Mouse (Mus musculus) myocyte (in vitro differentiated cells): ENCODE data around the gene Gm20388.

Source experiments
- CEBPB ChIP-seq: IDR thresholded peaks from 2 replicates; pipeline ENCODE4 v1.6.1; 2011; ENCODE audit warnings: mild to moderate bottlenecking, moderate library complexity; ENCODE audit not compliant: poor library complexity, insufficient read depth, severe bottlenecking
- E2F4 ChIP-seq: IDR thresholded peaks from one replicate; pipeline ENCODE4 v1.6.1; 2011; ENCODE audit warnings: mild to moderate bottlenecking, control low read depth, moderate library complexity; ENCODE audit not compliant: insufficient read depth
- MAX ChIP-seq: IDR thresholded peaks from one replicate; pipeline ENCODE4 v1.6.1; 2011; ENCODE audit warnings: low read depth, mild to moderate bottlenecking, control low read depth
- MYOD1 ChIP-seq, 3 experiments: IDR thresholded peaks; one replicate each; pipeline ENCODE4 v1.6.1; 2011; ENCODE audit warnings: control low read depth in 2 of 3, low read depth in 2 of 3, mild to moderate bottlenecking in 2 of 3, moderate library complexity in 1 of 3; ENCODE audit not compliant: insufficient read length in 2 of 3, control insufficient read depth in 1 of 3
- POLR2A ChIP-seq: IDR thresholded peaks from one replicate; pipeline ENCODE4 v1.6.1; 2011; ENCODE audit warnings: low read depth, mild to moderate bottlenecking, control low read depth, moderate library complexity; ENCODE audit not compliant: insufficient read length
- POLR2AphosphoS2 ChIP-seq: IDR thresholded peaks from one replicate; pipeline ENCODE4 v1.6.1; 2011; ENCODE audit warnings: low read depth, control low read depth; ENCODE audit not compliant: insufficient read length
- TCF12 ChIP-seq: IDR thresholded peaks from one replicate; pipeline ENCODE4 v1.6.1; 2011; ENCODE audit warnings: mild to moderate bottlenecking, control low read depth; ENCODE audit not compliant: poor library complexity, insufficient read depth, severe bottlenecking
- USF1 ChIP-seq: IDR thresholded peaks from one replicate; pipeline ENCODE4 v1.6.1; 2011; ENCODE audit warnings: low read depth, mild to moderate bottlenecking, control low read depth, moderate library complexity

DNA sequence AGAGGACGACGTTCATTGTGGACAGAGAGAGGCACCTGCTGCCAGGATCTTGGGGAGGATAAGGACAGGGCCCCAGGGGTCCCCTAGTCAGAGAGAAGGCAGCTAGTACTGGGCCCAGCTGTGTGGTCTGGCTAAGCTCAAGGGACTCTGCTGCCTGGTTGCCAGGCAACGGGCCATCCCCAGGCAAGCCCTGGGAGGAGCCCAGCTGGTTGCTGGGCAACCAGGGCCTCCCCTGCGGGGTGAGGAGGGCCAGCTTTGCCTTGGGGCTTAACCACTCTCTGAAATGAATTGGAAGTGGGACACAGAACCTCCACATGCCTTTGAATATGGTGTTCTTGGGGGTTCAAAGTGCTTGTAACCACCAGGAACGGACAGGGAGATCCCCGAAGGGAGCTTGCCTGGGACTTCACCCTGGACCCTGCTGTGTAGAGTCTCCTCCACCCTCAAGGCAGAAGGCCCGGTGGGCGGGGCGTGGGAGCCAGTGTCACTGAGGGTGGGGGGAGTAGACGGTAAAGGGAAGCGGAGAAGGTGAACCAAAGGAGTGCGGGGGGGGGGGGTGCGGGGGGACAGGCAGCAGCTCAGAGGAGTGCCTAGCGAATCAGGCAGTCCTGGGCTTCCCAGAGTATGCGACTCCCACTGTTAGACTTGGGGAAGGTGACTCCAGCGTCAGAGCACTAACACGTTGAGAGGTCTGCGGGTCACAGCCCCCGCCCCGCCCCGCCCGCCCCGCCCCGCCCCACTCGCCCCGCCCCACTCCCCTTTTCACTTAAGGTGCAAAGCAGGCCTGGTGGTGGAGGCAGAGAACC is 266.9 kb downstream of the Gm20388 start, which contains the start of gene Fam92b:
- TF ChIP-seq POLR2A (no peak), USF1 (no peak), TCF12 (no peak), CEBPB (no peak), E2F4 (no peak), MAX (no peak), MYOD1 (IDR thresholded peaks at IDR 0.05; ENCODE audit: control insufficient read depth in 1 of 3, insufficient read length in 2 of 3, low read depth in 2 of 3) (no peak), POLR2AphosphoS2 (no peak)
